Mouse (Mus musculus) liver, adult (tissue): Measurements from ENCODE around the gene Syde2.

Experiments used
- GATA4 ChIP-seq: IDR thresholded peaks from 2 replicates; pipeline ENCODE4 v1.6.1; 2014; ENCODE audit warnings: mild to moderate bottlenecking, low read length; ENCODE audit not compliant: insufficient replicate concordance

Syde2 gene

DNA sequence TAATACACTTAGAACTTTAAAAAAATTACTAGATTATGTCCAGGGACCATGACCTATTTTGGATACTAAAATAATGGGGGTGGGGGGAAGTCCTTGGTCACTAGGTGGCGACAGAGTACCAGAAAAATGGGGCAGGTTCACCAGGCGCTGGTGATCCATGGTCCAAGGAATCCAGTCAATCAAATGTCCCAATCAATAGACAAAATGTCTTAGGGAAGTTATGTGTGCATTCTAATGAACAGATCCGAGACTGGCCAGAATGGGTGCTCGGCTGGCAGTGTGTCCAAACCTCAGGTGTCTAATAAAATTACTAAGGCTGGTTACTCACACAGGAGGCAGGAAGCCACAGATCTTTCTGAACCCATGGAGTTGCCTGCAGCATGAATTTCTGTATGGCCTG is 70.6 kb downstream of the Syde2 start:
- no peak for TF ChIP-seq GATA4

- TF ChIP-seq GATA4: no peak
Measured at GRCm38 (mm10) chr3:146059356-146059926, 71.8 kb downstream of the Syde2 start.

DNA sequence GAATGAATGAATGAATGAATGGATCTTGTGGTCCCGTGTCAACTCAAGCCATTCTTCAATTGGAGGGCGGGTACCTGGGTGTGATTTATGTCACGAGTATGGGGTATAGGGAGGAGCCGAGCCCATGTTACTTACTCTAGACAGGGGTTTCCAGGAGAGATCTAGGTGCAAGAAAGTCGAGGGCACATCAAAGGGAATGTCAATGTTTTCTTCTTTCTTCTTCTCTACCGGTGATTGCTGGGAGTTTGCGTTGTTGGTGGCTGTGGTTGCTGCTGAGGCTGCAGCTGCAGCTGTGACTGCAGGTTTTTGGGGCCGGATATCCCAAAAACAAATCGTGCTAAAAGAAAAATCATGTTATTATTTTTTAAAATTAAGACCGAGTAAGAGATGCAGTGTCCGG is 75.5 kb downstream of the Syde2 start:
- TF ChIP-seq GATA4: no peak

DNA sequence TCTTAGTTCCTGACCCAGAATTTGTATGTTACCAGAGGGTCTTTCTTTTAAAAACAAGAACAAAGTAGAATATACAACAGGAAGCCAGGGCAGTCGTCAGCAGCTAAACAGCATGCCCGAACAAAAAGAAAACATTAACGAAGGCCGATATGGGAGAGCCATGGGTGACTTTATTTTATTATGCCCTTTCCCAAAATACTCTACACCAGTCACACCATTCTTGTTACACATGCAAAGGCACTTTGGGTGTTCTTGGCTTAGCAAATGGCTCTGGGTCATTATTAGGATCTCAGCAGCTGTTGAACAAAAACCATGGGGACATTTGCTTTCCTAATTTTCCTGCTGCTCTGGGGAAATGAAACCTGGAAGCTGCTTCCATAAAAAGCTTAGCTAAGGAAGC is 81.6 kb downstream of the Syde2 start:
- TF ChIP-seq GATA4: no peak
